Mouse (Mus musculus) heart, embryonic 15.5 days (tissue): ENCODE data around the gene Sox6. TPM values are rescaled to one million over a fixed set of nuclear protein-coding genes. Genes with fewer than 3 reads are reported as not detected.

Source experiments
- ATAC-seq: fragments of 200-750 bp; cut with Nextera tagmentation; replicated peaks from 2 replicates; pipeline ENCODE4 v1.8.0; 2017; ENCODE audit warnings: low read depth, moderate TSS enrichment; ENCODE audit not compliant: insufficient number of reproducible peaks, insufficient read depth, low FRiP score
- H3K27ac ChIP-seq: fragments of 300-500 bp; sonication (generic); 2 replicates; pipeline ENCODE4 v1.5.1; 2015; ENCODE audit warnings: mild to moderate bottlenecking, inconsistent platforms
- H3K27me3 ChIP-seq: fragments of 300-500 bp; sonication (generic); 2 replicates; pipeline ENCODE4 v1.6.1; 2015; ENCODE audit warnings: inconsistent platforms
- H3K36me3 ChIP-seq: fragments of 300-500 bp; sonication (generic); 2 replicates; pipeline ENCODE4 v1.6.1; 2015; ENCODE audit warnings: mild to moderate bottlenecking, inconsistent platforms
- H3K4me1 ChIP-seq: fragments of 300-500 bp; sonication (generic); replicated peaks from 2 replicates; pipeline ENCODE4 v1.6.1; 2015; ENCODE audit warnings: inconsistent platforms
- H3K4me2 ChIP-seq: fragments of 300-500 bp; sonication (generic); 2 replicates; pipeline ENCODE4 v1.6.1; 2015; ENCODE audit warnings: inconsistent platforms, mild to moderate bottlenecking, moderate library complexity
- H3K4me3 ChIP-seq: fragments of 300-500 bp; sonication (generic); 2 replicates; pipeline ENCODE4 v1.5.1; 2015; ENCODE audit warnings: mild to moderate bottlenecking, inconsistent platforms
- H3K9ac ChIP-seq: fragments of 300-500 bp; sonication (generic); 2 replicates; pipeline ENCODE4 v1.6.1; 2015; ENCODE audit warnings: mild to moderate bottlenecking, inconsistent platforms
- H3K9me3 ChIP-seq: fragments of 300-500 bp; sonication (generic); replicated peaks from 2 replicates; pipeline ENCODE4 v1.6.1; 2016; ENCODE audit warnings: inconsistent platforms
- WGBS: fragments of 180-500 bp; shearing (Covaris S2); methylation state at CpG from one replicate; pipeline ENCODE4 v1.1.7; 2015; ENCODE audit warnings: mixed read lengths; 5-methylcytosine and 5-hydroxymethylcytosine counted together
- polyA plus RNA-seq: library from polyadenylated mRNA; unstranded; fragments of >200 nt; fragmentation: Nextera tagmentation; extraction: Ambion mirVana; gene quantifications from 2 replicates; pipeline ENCODE4 v1.2.1, GENCODE M21; 2015

Gene Sox6
- polyA plus RNA-seq, 1 experiment from 2014 or later, result 31.1 TPM

DNA sequence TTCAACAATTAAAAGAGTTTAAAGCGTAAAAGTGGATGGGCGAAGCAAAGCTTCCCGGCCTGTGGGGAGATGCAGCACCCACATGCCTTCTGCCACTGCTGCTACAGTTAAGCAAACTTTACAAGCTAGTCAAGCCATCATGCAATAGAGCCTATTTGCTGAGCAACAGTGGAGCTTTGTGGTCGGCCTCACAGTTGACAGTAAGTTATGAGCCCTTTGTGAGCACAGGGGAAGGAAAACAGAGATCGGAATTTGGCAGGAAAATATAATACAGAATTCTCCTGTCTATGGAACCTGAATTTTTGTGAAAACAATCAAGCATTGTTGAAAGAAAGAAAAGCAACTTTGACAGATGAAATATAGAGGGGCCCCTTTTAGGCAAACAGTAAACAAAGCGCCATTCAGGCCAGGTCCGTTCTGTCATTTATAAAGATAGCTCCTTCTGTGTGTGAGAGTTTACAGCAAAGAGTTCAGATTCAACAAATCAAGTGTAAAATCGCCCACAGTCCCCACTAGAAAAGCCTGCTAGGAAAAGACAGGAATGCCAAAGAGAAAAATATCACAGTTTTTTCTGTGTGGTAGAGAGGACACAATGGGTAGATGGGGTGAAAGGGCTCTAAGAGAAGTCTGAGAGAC, 213.9 kb downstream of the Sox6 start:
- no peak overlapping the region for H3K4me3 ChIP-seq
- no peak overlapping the region for H3K9ac ChIP-seq
- H3K9me3 ChIP-seq, result no peaks in the 10 kb centered on the region
- no peak overlapping the region for H3K4me2 ChIP-seq
- no peak for ATAC-seq
- no peaks in the 10 kb centered on the region for H3K27me3 ChIP-seq
- H3K27ac ChIP-seq, result peak overlapping the region; percentile 17
- no peaks in the 10 kb centered on the region for H3K36me3 ChIP-seq
- peaks cover 37% of the 10 kb centered on the region for H3K4me1 ChIP-seq
- WGBS, result 60% methylated on average over 8 of the region's 8 CpGs

DNA sequence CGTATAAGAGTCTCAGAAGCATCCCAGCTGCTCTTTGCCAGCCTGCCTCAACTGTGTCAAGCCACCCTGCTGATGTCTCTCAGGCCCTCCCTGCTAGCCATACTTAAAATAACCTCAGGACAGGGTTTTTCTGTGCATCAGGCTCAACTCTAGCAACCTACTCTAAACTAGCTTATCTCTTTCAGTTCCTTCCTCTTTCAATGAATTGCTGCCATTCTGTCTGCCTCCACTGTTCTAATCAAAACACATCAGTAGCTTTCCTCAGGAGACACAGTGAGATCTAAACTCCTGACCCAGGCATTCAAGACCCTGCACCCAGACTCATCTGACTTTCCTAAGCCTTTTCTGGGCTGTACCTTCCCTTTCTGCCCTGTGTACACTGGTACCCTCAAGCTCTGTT, 219.5 kb downstream of the Sox6 start:
- no peaks in the 10 kb centered on the region for H3K36me3 ChIP-seq
- H3K4me1 ChIP-seq, result peaks cover 6% of the 10 kb centered on the region
- no peak overlapping the region for H3K4me3 ChIP-seq
- no peaks in the 10 kb centered on the region for H3K9me3 ChIP-seq
- ATAC-seq, result no peak
- 11% methylated on average over 1 of the region's 1 CpGs for WGBS
- H3K27me3 ChIP-seq, result no peaks in the 10 kb centered on the region
- H3K27ac ChIP-seq, result peak overlapping the region; percentile 34; the same call in 1 of the 2 replicates
- H3K9ac ChIP-seq, result no peak overlapping the region
- H3K4me2 ChIP-seq, result no peak overlapping the region

DNA sequence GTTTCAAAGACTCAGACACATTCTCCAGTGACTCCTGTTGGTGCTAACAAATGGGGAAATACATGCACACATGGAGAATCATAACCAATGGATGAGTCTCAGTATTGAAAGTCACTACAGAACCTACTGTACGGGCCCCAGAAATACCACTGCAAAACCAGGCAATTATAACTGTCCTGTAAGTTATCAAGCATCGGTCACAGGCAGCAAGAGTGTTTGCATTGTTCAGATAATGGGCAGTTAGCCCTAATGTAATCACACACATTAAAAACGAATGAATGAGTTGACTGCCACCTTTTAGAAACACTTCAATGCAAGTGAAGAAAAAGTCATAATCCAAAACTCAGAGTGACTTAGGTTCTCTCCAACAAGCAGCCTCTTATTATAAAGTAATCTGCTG, 235.3 kb downstream of the Sox6 start:
- Histone ChIP-seq H3K9ac (no peak overlapping the region), H3K36me3 (no peaks in the 10 kb centered on the region), H3K4me1 (peaks cover 10% of the 10 kb centered on the region), H3K9me3 (no peaks in the 10 kb centered on the region), H3K4me3 (no peak overlapping the region), H3K27ac (no peak overlapping the region), H3K27me3 (no peaks in the 10 kb centered on the region), H3K4me2 (no peak overlapping the region)
- ATAC-seq, result no peak
- WGBS, result 36% methylated on average over 3 of the region's 3 CpGs

DNA sequence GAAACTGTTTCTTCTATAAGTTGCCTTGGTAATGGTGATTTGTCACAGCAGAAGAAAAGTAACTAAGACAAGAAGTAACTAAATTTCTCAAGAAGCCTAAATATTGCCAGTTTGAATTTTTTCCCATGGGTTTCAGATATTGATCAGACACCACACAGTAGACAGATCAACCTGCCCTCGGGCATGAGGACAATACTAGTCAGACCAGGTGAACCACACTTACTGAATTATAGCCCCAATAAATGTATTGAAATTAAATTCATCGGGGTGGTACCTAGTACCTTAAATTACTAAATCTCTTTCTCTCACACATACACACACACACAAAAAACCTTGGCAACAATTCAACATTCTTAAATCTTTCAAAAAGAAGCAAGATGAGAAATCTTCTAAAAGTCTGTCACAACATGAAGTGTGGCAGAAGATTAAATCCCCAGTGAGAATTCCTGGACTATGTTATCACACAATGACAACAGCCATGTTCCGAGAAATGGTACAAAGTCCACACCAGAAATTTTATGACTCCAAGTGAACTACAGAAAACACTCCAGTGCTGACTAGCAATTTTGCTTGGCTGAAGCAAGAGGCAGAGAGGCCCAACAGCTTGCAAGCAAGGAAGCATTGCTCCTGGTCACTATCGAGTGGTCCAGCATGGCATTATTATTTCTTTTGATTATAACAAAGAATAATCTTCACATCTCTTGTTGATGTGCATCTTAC, 244.3 kb downstream of the Sox6 start:
- H3K4me1 ChIP-seq, result no peaks in the 10 kb centered on the region
- H3K9ac ChIP-seq, result no peak overlapping the region
- no peaks in the 10 kb centered on the region for H3K27me3 ChIP-seq
- WGBS, result 82% methylated on average over 4 of the region's 4 CpGs
- ATAC-seq, result no peak
- no peak overlapping the region for H3K4me2 ChIP-seq
- no peaks in the 10 kb centered on the region for H3K9me3 ChIP-seq
- no peaks in the 10 kb centered on the region for H3K36me3 ChIP-seq
- H3K4me3 ChIP-seq, result no peak overlapping the region
- H3K27ac ChIP-seq, result no peak overlapping the region

DNA sequence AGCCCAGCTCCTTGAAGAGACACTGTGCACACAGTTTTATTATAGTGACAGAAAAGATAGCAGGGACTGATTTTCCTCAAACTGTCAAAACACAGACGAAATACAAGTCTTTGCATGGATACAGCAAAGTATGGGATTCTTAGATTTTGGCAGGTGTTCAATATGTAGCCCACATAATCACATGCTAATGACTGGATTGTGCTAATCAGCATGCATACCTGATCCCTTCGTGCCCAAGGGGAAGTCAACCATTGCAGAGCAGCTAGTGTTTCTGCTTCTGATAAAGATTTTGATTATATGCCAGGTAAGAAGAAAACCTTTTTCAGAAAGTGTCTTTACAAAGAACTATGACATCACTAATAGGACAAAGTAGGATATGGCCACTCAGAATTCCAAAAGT, 245.8 kb downstream of the Sox6 start:
- Histone ChIP-seq H3K4me2 (no peak overlapping the region), H3K4me1 (no peaks in the 10 kb centered on the region), H3K4me3 (no peak overlapping the region), H3K9ac (no peak overlapping the region), H3K27me3 (no peaks in the 10 kb centered on the region), H3K27ac (no peak overlapping the region), H3K36me3 (no peaks in the 10 kb centered on the region), H3K9me3 (no peaks in the 10 kb centered on the region)
- 38% methylated on average over 2 of the region's 2 CpGs for WGBS
- no peak for ATAC-seq

DNA sequence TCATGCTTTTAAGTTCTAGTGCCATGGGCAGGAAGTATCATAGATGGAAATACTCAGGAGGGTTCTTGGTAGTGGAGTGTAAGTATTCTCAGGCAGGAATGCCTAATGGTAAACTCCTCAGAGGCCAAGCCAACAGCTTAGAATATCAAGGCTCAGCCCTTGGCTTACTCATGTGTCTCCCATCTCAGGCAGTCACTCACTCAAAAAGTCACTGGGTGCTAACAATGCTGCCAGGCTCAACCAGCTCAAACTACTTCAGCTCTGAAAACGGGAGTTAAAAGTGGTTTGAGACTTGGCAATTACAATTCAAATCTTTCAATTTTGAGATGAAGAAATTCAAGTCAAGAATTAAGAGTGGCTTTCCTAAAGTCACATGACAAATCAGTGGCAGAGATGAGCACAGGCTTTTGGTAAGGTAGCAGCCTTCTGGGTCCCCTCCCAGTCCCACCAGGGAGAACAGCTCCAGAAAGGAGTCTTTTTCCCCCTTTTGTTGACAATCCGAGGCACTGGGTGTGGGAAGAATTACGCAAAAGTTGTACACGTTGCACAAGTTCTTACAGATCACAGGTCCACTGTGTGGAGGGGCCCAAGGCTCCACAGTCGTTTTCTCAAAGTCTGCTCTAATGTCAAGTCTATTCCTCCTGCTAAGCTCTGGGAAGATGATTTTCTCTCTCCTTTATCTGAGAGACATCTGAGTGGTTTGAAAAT, 249.3 kb downstream of the Sox6 start:
- Histone ChIP-seq H3K27ac (no peak overlapping the region), H3K9ac (no peak overlapping the region), H3K27me3 (no peaks in the 10 kb centered on the region), H3K9me3 (no peaks in the 10 kb centered on the region), H3K4me1 (peaks cover 9% of the 10 kb centered on the region), H3K36me3 (no peaks in the 10 kb centered on the region), H3K4me2 (no peak overlapping the region), H3K4me3 (no peak overlapping the region)
- WGBS, result 73% methylated on average over 5 of the region's 5 CpGs
- ATAC-seq, result no peak

DNA sequence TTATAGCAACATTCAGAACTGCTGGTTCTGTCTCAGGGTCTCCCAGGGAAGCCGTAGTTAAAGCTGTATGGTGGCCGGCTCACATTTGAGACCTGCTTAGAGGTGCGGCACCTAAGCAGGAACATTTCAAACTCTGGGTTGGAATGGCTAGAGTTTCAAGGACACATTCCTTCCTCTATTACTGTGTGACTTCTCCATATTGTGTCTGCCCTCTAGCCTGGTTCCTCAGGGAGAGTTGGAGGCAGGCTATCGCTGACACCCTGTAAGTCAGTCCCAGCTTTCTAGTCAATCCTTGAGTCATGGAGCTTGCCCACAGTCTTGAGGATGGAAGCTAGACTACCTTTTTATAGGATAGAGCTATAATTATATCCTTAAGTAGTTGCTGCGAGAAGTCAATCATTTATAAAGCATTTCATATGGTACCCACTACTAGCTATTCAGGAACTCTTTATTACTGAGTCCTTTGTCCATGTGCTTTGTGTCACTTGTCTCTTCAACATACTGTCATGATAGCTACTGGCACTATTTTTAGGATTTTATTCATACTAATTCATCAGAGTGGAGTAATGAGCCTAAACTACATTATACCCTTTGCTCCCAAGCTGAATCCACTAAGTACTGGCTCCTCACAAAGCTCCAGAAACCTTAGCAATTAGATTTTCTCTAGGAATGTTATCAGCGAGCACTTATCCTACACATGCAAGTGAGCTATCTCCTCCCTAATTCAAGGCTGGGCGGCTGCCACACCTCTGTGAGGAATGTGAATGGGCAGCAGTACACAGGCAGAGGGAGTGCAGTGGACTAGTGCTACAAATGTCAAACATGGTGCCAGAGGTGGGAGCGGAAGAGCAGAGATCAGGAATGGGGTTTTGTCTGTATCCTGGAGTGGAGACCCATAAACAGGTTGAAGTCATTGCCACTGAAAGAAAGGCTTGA, 254.3 kb downstream of the Sox6 start:
- no peaks in the 10 kb centered on the region for H3K9me3 ChIP-seq
- H3K27ac ChIP-seq, result peak overlapping the region; percentile 53

DNA sequence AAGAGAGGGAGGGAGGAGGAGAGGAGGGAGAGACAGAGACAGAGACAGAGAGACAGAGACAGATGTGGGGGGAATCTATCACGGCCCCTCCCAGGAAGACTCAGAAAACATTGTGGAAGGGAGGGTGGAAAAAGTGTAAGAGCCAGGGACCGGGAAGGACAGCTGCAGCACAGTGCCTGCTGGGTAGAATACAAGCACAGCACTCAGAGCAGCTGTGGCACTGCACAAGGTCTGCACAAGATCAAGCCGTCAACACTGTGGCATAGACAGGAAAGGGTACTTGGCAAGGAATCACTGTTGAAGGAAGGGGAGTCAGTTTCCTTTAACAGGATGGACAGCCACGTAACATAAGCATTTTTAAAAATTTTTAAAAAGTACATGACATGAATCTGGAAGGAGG, 258.4 kb downstream of the Sox6 start:
- Histone ChIP-seq H3K4me3 (no peak overlapping the region), H3K9me3 (no peaks in the 10 kb centered on the region), H3K27ac (0 out of 2 replicates have a peak overlapping the region, but pooled peaks have one; percentile 16), H3K4me2 (no peak overlapping the region), H3K27me3 (no peaks in the 10 kb centered on the region), H3K36me3 (no peaks in the 10 kb centered on the region), H3K4me1 (peaks cover 25% of the 10 kb centered on the region), H3K9ac (no peak overlapping the region)
- WGBS, result 46% methylated on average over 4 of the region's 4 CpGs
- peak; percentile 75; the same call in 1 of the 2 replicates for ATAC-seq

More for the DNA sequence above, 254.3 kb downstream of the Sox6 start:
- ATAC-seq, result peak; percentile 60
- no peak overlapping the region for H3K4me3 ChIP-seq
- no peaks in the 10 kb centered on the region for H3K27me3 ChIP-seq
- H3K4me2 ChIP-seq, result no peak overlapping the region
- no peaks in the 10 kb centered on the region for H3K36me3 ChIP-seq
- 57% methylated on average over 8 of the region's 8 CpGs for WGBS
- no peak overlapping the region for H3K9ac ChIP-seq
- H3K4me1 ChIP-seq, result peaks cover 23% of the 10 kb centered on the region

DNA sequence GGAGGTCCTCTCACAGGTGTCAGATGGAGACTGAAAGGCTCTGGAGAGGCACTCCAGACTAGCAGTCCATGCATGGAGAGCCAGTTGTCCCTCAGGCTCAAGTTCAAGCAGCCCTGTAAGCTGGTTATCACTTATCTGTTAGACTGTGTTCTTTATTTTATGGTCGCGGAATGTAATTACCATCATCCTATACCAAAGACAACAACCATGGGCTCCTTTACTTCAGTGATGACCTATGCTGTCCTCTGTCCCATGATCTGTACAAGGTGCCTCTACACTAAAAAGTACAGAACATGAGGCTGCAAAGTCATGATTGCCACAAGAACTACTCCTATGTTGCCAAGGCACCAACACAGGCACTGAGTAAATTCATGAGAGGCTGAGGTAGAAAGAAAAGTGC, 259.1 kb downstream of the Sox6 start:
- no peaks in the 10 kb centered on the region for H3K9me3 ChIP-seq
- no peak overlapping the region for H3K27ac ChIP-seq
- H3K27me3 ChIP-seq, result no peaks in the 10 kb centered on the region
- no peak overlapping the region for H3K9ac ChIP-seq
- H3K36me3 ChIP-seq, result no peaks in the 10 kb centered on the region
- no peak for ATAC-seq
- no peak overlapping the region for H3K4me3 ChIP-seq
- peaks cover 19% of the 10 kb centered on the region for H3K4me1 ChIP-seq
- 86% methylated on average over 2 of the region's 2 CpGs for WGBS
- no peak overlapping the region for H3K4me2 ChIP-seq

DNA sequence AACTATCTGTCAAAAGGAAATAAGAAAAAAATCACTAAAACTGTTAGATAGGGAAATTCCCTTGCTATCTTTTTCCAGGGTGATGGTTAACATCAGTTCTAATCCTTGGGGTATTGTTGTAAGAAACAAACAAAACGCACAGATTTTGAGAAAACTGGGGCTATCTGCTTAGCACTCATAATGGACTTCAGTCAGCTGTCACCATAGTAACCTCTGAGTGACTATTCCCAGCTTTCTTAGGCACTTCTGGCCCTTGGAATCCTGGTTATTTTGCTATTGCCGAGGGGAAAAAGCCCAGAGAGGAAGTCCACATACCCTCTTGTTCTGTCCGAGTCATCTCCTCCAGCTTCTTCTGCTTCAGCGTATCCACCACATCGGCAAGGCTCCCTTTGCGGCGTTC, 261.9 kb downstream of the Sox6 start:
- WGBS, result 66% methylated on average over 7 of the region's 7 CpGs
- H3K4me3 ChIP-seq, result no peak overlapping the region
- no peaks in the 10 kb centered on the region for H3K9me3 ChIP-seq
- no peak overlapping the region for H3K4me2 ChIP-seq
- no peak overlapping the region for H3K27ac ChIP-seq
- peaks cover 5% of the 10 kb centered on the region; the same call in 1 of the 2 replicates for H3K4me1 ChIP-seq
- H3K36me3 ChIP-seq, result no peaks in the 10 kb centered on the region
- H3K27me3 ChIP-seq, result no peaks in the 10 kb centered on the region
- H3K9ac ChIP-seq, result no peak overlapping the region
- ATAC-seq, result no peak

DNA sequence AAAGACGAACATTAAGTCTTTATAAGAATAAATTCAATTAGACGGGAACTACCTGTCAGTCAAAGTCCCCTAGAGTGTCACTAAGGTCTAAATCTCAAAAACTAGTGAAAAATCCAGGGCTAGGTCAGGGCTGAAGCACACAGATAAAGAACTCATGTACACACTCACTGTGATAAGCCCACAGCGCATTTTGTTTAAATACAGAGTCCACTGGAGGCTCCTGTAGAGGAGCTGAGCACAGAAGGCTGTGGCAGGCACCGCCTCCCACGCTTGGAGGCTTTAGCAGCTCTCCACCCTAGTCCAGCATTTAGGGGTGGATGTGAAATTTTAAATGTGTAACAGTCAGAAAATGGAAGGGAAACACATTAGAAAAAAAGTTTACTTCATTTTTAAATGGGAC, 262.3 kb downstream of the Sox6 start:
- H3K9ac ChIP-seq, result no peak overlapping the region
- no peaks in the 10 kb centered on the region for H3K36me3 ChIP-seq
- no peak overlapping the region for H3K4me2 ChIP-seq
- peaks cover 5% of the 10 kb centered on the region; the same call in 1 of the 2 replicates for H3K4me1 ChIP-seq
- H3K4me3 ChIP-seq, result no peak overlapping the region
- H3K27me3 ChIP-seq, result no peaks in the 10 kb centered on the region
- 61% methylated on average over 5 of the region's 5 CpGs for WGBS
- no peak overlapping the region for H3K27ac ChIP-seq
- ATAC-seq, result no peak
- H3K9me3 ChIP-seq, result no peaks in the 10 kb centered on the region
